Mouse (Mus musculus): ENCODE measurements around the gene Olfr56. TPM values are rescaled to one million over a fixed set of nuclear protein-coding genes. Genes with fewer than 3 reads are reported as not detected.

Gene Olfr56
- polyA plus RNA-seq, 1 experiment = 0.02 TPM

- TF ChIP-seq TAL1 (IDR thresholded peaks at IDR 0.05; ENCODE audit: low read length) = no peak
- TF ChIP-seq GATA1 (IDR thresholded peaks at IDR 0.05; ENCODE audit: low read length) = no peak
- Histone ChIP-seq H3K4me3 (replicated peaks) (no peak overlapping the region), H3K9me3 (ENCODE audit: control insufficient read depth, low read length) (no peaks in the 10 kb centered on the region), H3K4me1 (ENCODE audit: control insufficient read depth) (peaks cover 36% of the 10 kb centered on the region), H3K36me3 (ENCODE audit: control insufficient read depth) (no peaks in the 10 kb centered on the region), H3K27me3 (ENCODE audit: control insufficient read depth) (no peaks in the 10 kb centered on the region)
Measured at GRCm38 (mm10) chr11:49093861-49094660, 115.4 kb downstream of the Olfr56 start.

- Histone ChIP-seq H3K4me3 (replicated peaks) (no peak overlapping the region), H3K27me3 (ENCODE audit: control insufficient read depth) (no peaks in the 10 kb centered on the region), H3K36me3 (ENCODE audit: control insufficient read depth) (no peaks in the 10 kb centered on the region), H3K4me1 (ENCODE audit: control insufficient read depth) (peaks cover 24% of the 10 kb centered on the region), H3K9me3 (ENCODE audit: control insufficient read depth, low read length) (no peaks in the 10 kb centered on the region)
- no peak for TF ChIP-seq TAL1 (IDR thresholded peaks at IDR 0.05; ENCODE audit: low read length)
- no peak for TF ChIP-seq GATA1 (IDR thresholded peaks at IDR 0.05; ENCODE audit: low read length)
Measured at GRCm38 (mm10) chr11:49095367-49095766, 116.7 kb downstream of the Olfr56 start.

- H3K27me3 ChIP-seq (ENCODE audit: control insufficient read depth) = no peaks in the 10 kb centered on the region
- TF ChIP-seq GATA1 (IDR thresholded peaks at IDR 0.05; ENCODE audit: low read length) = no peak
- TF ChIP-seq TAL1 (IDR thresholded peaks at IDR 0.05; ENCODE audit: low read length) = no peak
- H3K4me1 ChIP-seq (ENCODE audit: control insufficient read depth) = peaks cover 16% of the 10 kb centered on the region
- no peaks in the 10 kb centered on the region for H3K9me3 ChIP-seq (ENCODE audit: control insufficient read depth, low read length)
- no peaks in the 10 kb centered on the region for H3K36me3 ChIP-seq (ENCODE audit: control insufficient read depth)
- no peak overlapping the region for H3K4me3 ChIP-seq (replicated peaks)
Measured at GRCm38 (mm10) chr11:49100409-49100808, 121.7 kb downstream of the Olfr56 start.

- Histone ChIP-seq H3K9me3 (ENCODE audit: control insufficient read depth, low read length) (no peaks in the 10 kb centered on the region), H3K27me3 (ENCODE audit: control insufficient read depth) (no peaks in the 10 kb centered on the region), H3K36me3 (ENCODE audit: control insufficient read depth) (no peaks in the 10 kb centered on the region), H3K4me1 (ENCODE audit: control insufficient read depth) (peaks cover 16% of the 10 kb centered on the region), H3K4me3 (replicated peaks) (no peak overlapping the region)
- TF ChIP-seq GATA1 (IDR thresholded peaks at IDR 0.05; ENCODE audit: low read length) (no peak), TAL1 (IDR thresholded peaks at IDR 0.05; ENCODE audit: low read length) (no peak)
Measured at GRCm38 (mm10) chr11:49101500-49101899, 122.8 kb downstream of the Olfr56 start.

GRCm38 (mm10) chr11:49103047-49103693, 124.5 kb downstream of the Olfr56 start:
- TF ChIP-seq TAL1 (IDR thresholded peaks at IDR 0.05; ENCODE audit: low read length) (no peak), GATA1 (IDR thresholded peaks at IDR 0.05; ENCODE audit: low read length) (no peak)
- H3K36me3 ChIP-seq (ENCODE audit: control insufficient read depth) = no peaks in the 10 kb centered on the region
- H3K9me3 ChIP-seq (ENCODE audit: control insufficient read depth, low read length) = no peaks in the 10 kb centered on the region

GRCm38 (mm10) chr11:49105752-49106151, 127.1 kb downstream of the Olfr56 start:
- Histone ChIP-seq H3K27me3 (ENCODE audit: control insufficient read depth) (no peaks in the 10 kb centered on the region), H3K36me3 (ENCODE audit: control insufficient read depth) (no peaks in the 10 kb centered on the region), H3K4me1 (ENCODE audit: control insufficient read depth) (peaks cover 13% of the 10 kb centered on the region), H3K4me3 (replicated peaks) (no peak overlapping the region), H3K9me3 (ENCODE audit: control insufficient read depth, low read length) (no peaks in the 10 kb centered on the region)
- TF ChIP-seq TAL1 (IDR thresholded peaks at IDR 0.05; ENCODE audit: low read length) = no peak
- no peak for TF ChIP-seq GATA1 (IDR thresholded peaks at IDR 0.05; ENCODE audit: low read length)

More at GRCm38 (mm10) chr11:49103047-49103693, 124.5 kb downstream of the Olfr56 start:
- Histone ChIP-seq H3K4me1 (ENCODE audit: control insufficient read depth) (peaks cover 16% of the 10 kb centered on the region), H3K27me3 (ENCODE audit: control insufficient read depth) (no peaks in the 10 kb centered on the region), H3K4me3 (replicated peaks) (no peak overlapping the region)

GRCm38 (mm10) chr11:49107650-49108537, 129.2 kb downstream of the Olfr56 start:
- Histone ChIP-seq H3K36me3 (ENCODE audit: control insufficient read depth) (no peaks in the 10 kb centered on the region), H3K9me3 (ENCODE audit: control insufficient read depth, low read length) (no peaks in the 10 kb centered on the region), H3K4me3 (replicated peaks) (no peak overlapping the region), H3K27me3 (ENCODE audit: control insufficient read depth) (no peaks in the 10 kb centered on the region), H3K4me1 (ENCODE audit: control insufficient read depth) (peaks cover 11% of the 10 kb centered on the region)
- TF ChIP-seq TAL1 (IDR thresholded peaks at IDR 0.05; ENCODE audit: low read length) (no peak), GATA1 (IDR thresholded peaks at IDR 0.05; ENCODE audit: low read length) (no peak)

- H3K4me3 ChIP-seq (replicated peaks) = no peak overlapping the region
- TF ChIP-seq TAL1 (IDR thresholded peaks at IDR 0.05; ENCODE audit: low read length) (no peak), GATA1 (IDR thresholded peaks at IDR 0.05; ENCODE audit: low read length) (no peak)
- no peaks in the 10 kb centered on the region for H3K36me3 ChIP-seq (ENCODE audit: control insufficient read depth)
- H3K9me3 ChIP-seq (ENCODE audit: control insufficient read depth, low read length) = no peaks in the 10 kb centered on the region
- peaks cover 4% of the 10 kb centered on the region for H3K4me1 ChIP-seq (ENCODE audit: control insufficient read depth)
- no peaks in the 10 kb centered on the region for H3K27me3 ChIP-seq (ENCODE audit: control insufficient read depth)
Measured at GRCm38 (mm10) chr11:49108833-49109232, 130.1 kb downstream of the Olfr56 start.
